7 mouse cellular contexts compared by ENCODE assay signal in the genomic region with DNA sequence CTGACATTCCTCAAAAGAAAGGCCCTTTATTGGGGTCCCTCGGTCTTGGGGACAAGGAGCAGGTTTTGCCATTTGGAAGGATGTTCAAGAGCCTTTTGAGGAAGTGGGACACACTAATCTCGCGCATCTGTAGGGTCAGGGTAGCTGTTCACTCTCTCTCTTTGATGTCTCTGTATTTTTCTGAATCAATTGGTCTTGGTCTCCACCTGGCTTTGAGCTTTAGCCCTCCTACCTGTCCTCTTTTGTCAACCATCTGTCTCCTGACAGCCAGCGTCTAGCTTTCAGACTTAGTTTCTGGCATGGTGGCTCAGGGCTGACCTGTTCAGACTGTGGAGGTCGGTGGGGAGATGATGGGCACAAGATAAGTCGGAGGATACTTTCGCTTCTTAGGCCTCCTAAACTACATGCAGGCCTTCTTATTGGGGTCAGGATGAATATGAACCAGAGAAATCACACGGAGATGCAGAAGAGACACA. TPM values are rescaled to one million over a fixed set of nuclear protein-coding genes. Genes with fewer than 3 reads are reported as not detected.
DNase-seq lines count a peak whose midpoint lies in the region; ATAC-seq and TF ChIP-seq lines count a peak whose summit lies in the region.

No protein-coding gene starts in this region.

- no peak for TF ChIP-seq CTCF in lung, embryonic 14.5 days (IDR thresholded peaks at IDR 0.05; ENCODE audit: low read depth)
- TF ChIP-seq CTCF in small intestine, adult 2 months (IDR thresholded peaks at IDR 0.05; ENCODE audit: extremely low read depth, insufficient read length, insufficient replicate concordance, low read depth, low read length): no peak

- no peak overlapping the region for H3K27ac ChIP-seq in lung, embryonic 14.5 days (ENCODE audit: low read depth)
- H3K27ac ChIP-seq in embryonic facial prominence, embryonic 15.5 days (replicated peaks): no peak overlapping the region
- no peak overlapping the region for H3K27ac ChIP-seq in limb, embryonic 10.5 days
- no peak overlapping the region for H3K27ac ChIP-seq in small intestine, adult 2 months (ENCODE audit: insufficient read depth, low read depth, low read length)

- no peak for DNase-seq in lung, embryonic 14.5 days
- DNase-seq in lung, postnatal 25 days (ENCODE audit: low spot score): no peak
- no peak for DNase-seq in limb, embryonic 10.5 days (ENCODE audit: low spot score)
- no peak for DNase-seq in urinary bladder, postnatal 14 days (ENCODE audit: low spot score)

- peak overlapping the region; percentile 32 for H3K9ac ChIP-seq in lung, embryonic 14.5 days
- H3K9ac ChIP-seq in embryonic facial prominence, embryonic 15.5 days: no peak overlapping the region

- peak overlapping the region; percentile 77 for H3K4me3 ChIP-seq in lung, embryonic 14.5 days (ENCODE audit: low read depth, low read length)
- peak overlapping the region; percentile 65 for H3K4me3 ChIP-seq in embryonic facial prominence, embryonic 15.5 days (replicated peaks)
- peak overlapping the region; percentile 73 for H3K4me3 ChIP-seq in limb, embryonic 10.5 days
- H3K4me3 ChIP-seq in small intestine, adult 2 months (ENCODE audit: low read depth, low read length): peak overlapping the region; percentile 80

- H3K9me3 ChIP-seq in lung, embryonic 14.5 days (ENCODE audit: low read depth, low read length): no peaks in the 10 kb centered on the region
- H3K9me3 ChIP-seq in embryonic facial prominence, embryonic 15.5 days (replicated peaks): no peaks in the 10 kb centered on the region
- H3K9me3 ChIP-seq in limb, embryonic 10.5 days (replicated peaks): no peaks in the 10 kb centered on the region

- H3K27me3 ChIP-seq in lung, embryonic 14.5 days (ENCODE audit: insufficient read depth, low read length): no peaks in the 10 kb centered on the region
- H3K27me3 ChIP-seq in embryonic facial prominence, embryonic 15.5 days: no peaks in the 10 kb centered on the region
- peaks cover 25% of the 10 kb centered on the region for H3K27me3 ChIP-seq in limb, embryonic 10.5 days (ENCODE audit: low read depth, poor library complexity, severe bottlenecking)
- peaks cover 10% of the 10 kb centered on the region for H3K27me3 ChIP-seq in small intestine, adult 2 months (ENCODE audit: control insufficient read depth, insufficient read depth, low read length)

- WGBS in lung, embryonic 14.5 days: 16% methylated on average over 8 of the region's 8 CpGs
- WGBS in embryonic facial prominence, embryonic 15.5 days: 15% methylated on average over 8 of the region's 8 CpGs
- 15% methylated on average over 8 of the region's 8 CpGs for WGBS in limb, embryonic 10.5 days
- WGBS in small intestine, adult 2 months: 28% methylated on average over 8 of the region's 8 CpGs

- H3K4me1 ChIP-seq in lung, embryonic 14.5 days (ENCODE audit: insufficient read depth): peaks cover 19% of the 10 kb centered on the region
- peaks cover 40% of the 10 kb centered on the region for H3K4me1 ChIP-seq in embryonic facial prominence, embryonic 15.5 days
- H3K4me1 ChIP-seq in limb, embryonic 10.5 days: peaks cover 43% of the 10 kb centered on the region
- peaks cover 13% of the 10 kb centered on the region for H3K4me1 ChIP-seq in small intestine, adult 2 months (ENCODE audit: control insufficient read depth, insufficient read depth, insufficient read length, low read length)

- peaks cover under 1% of the 10 kb centered on the region; the same call in 1 of the 2 replicates for H3K36me3 ChIP-seq in lung, embryonic 14.5 days (ENCODE audit: insufficient read depth)
- 0 out of 2 replicates have a peak, but pooled peaks cover 2% of the 10 kb centered on the region for H3K36me3 ChIP-seq in embryonic facial prominence, embryonic 15.5 days
- peaks cover 21% of the 10 kb centered on the region for H3K36me3 ChIP-seq in limb, embryonic 10.5 days
- H3K36me3 ChIP-seq in small intestine, adult 2 months (ENCODE audit: control insufficient read depth, insufficient read depth, low read length): no peaks in the 10 kb centered on the region

- TF ChIP-seq POLR2A in small intestine, adult 2 months (IDR thresholded peaks at IDR 0.05; ENCODE audit: low read depth, low read length): no peak

- H3K4me2 ChIP-seq in lung, embryonic 14.5 days: peak overlapping the region; percentile 93
- H3K4me2 ChIP-seq in embryonic facial prominence, embryonic 15.5 days (replicated peaks): peak overlapping the region; percentile 74

- no peak for ATAC-seq in lung, embryonic 14.5 days (ENCODE audit: insufficient read depth)
- no peak for ATAC-seq in embryonic facial prominence, embryonic 15.5 days (ENCODE audit: insufficient number of reproducible peaks, low FRiP score, low TSS enrichment, low read depth)
- ATAC-seq in megakaryocyte progenitor cell, adult 5-6 weeks (replicated peaks; ENCODE audit: poor library complexity): no peak

RNA-seq across cellular contexts. Expression of gene Sema6c, which starts 0.7 kb away (rescaled TPM):
- 3.7 and 5.4 TPM in 2 replicates for polyA plus RNA-seq in lung, embryonic 14.5 days (2014; fragmentation: Nextera tagmentation; extraction: Ambion mirVana)
- polyA plus RNA-seq in embryonic facial prominence, embryonic 15.5 days (2015; fragmentation: Nextera tagmentation; extraction: Ambion mirVana): 13.1 and 15.6 TPM in 2 replicates
- polyA plus RNA-seq in limb, embryonic 10.5 days (2016; fragmentation: Nextera tagmentation; extraction: Ambion mirVana): 8.9 and 15.8 TPM in 2 replicates
- polyA plus RNA-seq in small intestine, adult 2 months (2012; rRNA removed): 2.1 and 4.6 TPM in 2 replicates
- total RNA-seq in megakaryocyte progenitor cell, adult 5-6 weeks (2015): 0.05 and 0.07 TPM in 2 replicates
- not detected in 2 replicates for total RNA-seq in megakaryocyte progenitor cell, adult 5-6 weeks (2017)

RNA-seq across cellular contexts. Expression of gene Tnfaip8l2, which starts 17.4 kb away (rescaled TPM):
- polyA plus RNA-seq in lung, embryonic 14.5 days (2014; fragmentation: Nextera tagmentation; extraction: Ambion mirVana): 3.2 and 4.2 TPM in 2 replicates
- 6.6 and 7.6 TPM in 2 replicates for polyA plus RNA-seq in embryonic facial prominence, embryonic 15.5 days (2015; fragmentation: Nextera tagmentation; extraction: Ambion mirVana)
- polyA plus RNA-seq in limb, embryonic 10.5 days (2016; fragmentation: Nextera tagmentation; extraction: Ambion mirVana): 0.35 and 1.9 TPM in 2 replicates
- 8.6 and 52.3 TPM in 2 replicates for polyA plus RNA-seq in small intestine, adult 2 months (2012; rRNA removed)
- total RNA-seq in megakaryocyte progenitor cell, adult 5-6 weeks (2015): 17.9 and 18.7 TPM in 2 replicates
- 17.8 and 25.1 TPM in 2 replicates for total RNA-seq in megakaryocyte progenitor cell, adult 5-6 weeks (2017)

RNA-seq across cellular contexts. Expression of gene Lysmd1, which starts 25.7 kb away (rescaled TPM):
- 8.2 and 9.4 TPM in 2 replicates for polyA plus RNA-seq in lung, embryonic 14.5 days (2014; fragmentation: Nextera tagmentation; extraction: Ambion mirVana)
- 16.9 and 17.4 TPM in 2 replicates for polyA plus RNA-seq in embryonic facial prominence, embryonic 15.5 days (2015; fragmentation: Nextera tagmentation; extraction: Ambion mirVana)
- 12.6 and 16.2 TPM in 2 replicates for polyA plus RNA-seq in limb, embryonic 10.5 days (2016; fragmentation: Nextera tagmentation; extraction: Ambion mirVana)
- 1.8 and 5.0 TPM in 2 replicates for polyA plus RNA-seq in small intestine, adult 2 months (2012; rRNA removed)
- total RNA-seq in megakaryocyte progenitor cell, adult 5-6 weeks (2015): 3.1 and 3.6 TPM in 2 replicates
- 3.8 and 4.3 TPM in 2 replicates for total RNA-seq in megakaryocyte progenitor cell, adult 5-6 weeks (2017)

RNA-seq across cellular contexts. Expression of gene Scnm1, which starts 25.7 kb away (rescaled TPM):
- 62.7 and 67.9 TPM in 2 replicates for polyA plus RNA-seq in lung, embryonic 14.5 days (2014; fragmentation: Nextera tagmentation; extraction: Ambion mirVana)
- 73.0 and 79.5 TPM in 2 replicates for polyA plus RNA-seq in embryonic facial prominence, embryonic 15.5 days (2015; fragmentation: Nextera tagmentation; extraction: Ambion mirVana)
- 74.1 and 79.7 TPM in 2 replicates for polyA plus RNA-seq in limb, embryonic 10.5 days (2016; fragmentation: Nextera tagmentation; extraction: Ambion mirVana)
- polyA plus RNA-seq in small intestine, adult 2 months (2012; rRNA removed): 15.3 and 34.3 TPM in 2 replicates
- total RNA-seq in megakaryocyte progenitor cell, adult 5-6 weeks (2015): 43.4 and 45.8 TPM in 2 replicates
- 66.0 and 85.7 TPM in 2 replicates for total RNA-seq in megakaryocyte progenitor cell, adult 5-6 weeks (2017)

RNA-seq across cellular contexts. Expression of gene Tmod4, which starts 35.3 kb away (rescaled TPM):
- 1.2 and 1.9 TPM in 2 replicates for polyA plus RNA-seq in lung, embryonic 14.5 days (2014; fragmentation: Nextera tagmentation; extraction: Ambion mirVana)
- 1.7 and 3.8 TPM in 2 replicates for polyA plus RNA-seq in embryonic facial prominence, embryonic 15.5 days (2015; fragmentation: Nextera tagmentation; extraction: Ambion mirVana)
- polyA plus RNA-seq in limb, embryonic 10.5 days (2016; fragmentation: Nextera tagmentation; extraction: Ambion mirVana): 1.2 and 1.4 TPM in 2 replicates
- polyA plus RNA-seq in small intestine, adult 2 months (2012; rRNA removed): 0.62 and 0.84 TPM in 2 replicates
- total RNA-seq in megakaryocyte progenitor cell, adult 5-6 weeks (2015): 1.1 and 2.6 TPM in 2 replicates
- 2.3 and 2.5 TPM in 2 replicates for total RNA-seq in megakaryocyte progenitor cell, adult 5-6 weeks (2017)
